Mouse (Mus musculus) left cerebral cortex, adult 8-10 months (tissue): ENCODE data around the gene Slc28a1. TPM values are rescaled to one million over a fixed set of nuclear protein-coding genes. Genes with fewer than 3 reads are reported as not detected.

Experiments used
- DNase-seq, 2 experiments: peaks; one replicate each; pipeline ENCODE4 v3.0.0; 2022; ENCODE audit warnings: low spot score in 2 of 2
- total RNA-seq, 4 experiments: library from RNA; stranded (reverse); gene quantifications; 2 replicates each; pipeline ENCODE4 v1.2.4; 2022

Slc28a1 gene
- under 1 TPM in 3 of 4 experiments, not detected in 1; 0.20 to 0.32 (median 0.26) TPM for total RNA-seq

DNA sequence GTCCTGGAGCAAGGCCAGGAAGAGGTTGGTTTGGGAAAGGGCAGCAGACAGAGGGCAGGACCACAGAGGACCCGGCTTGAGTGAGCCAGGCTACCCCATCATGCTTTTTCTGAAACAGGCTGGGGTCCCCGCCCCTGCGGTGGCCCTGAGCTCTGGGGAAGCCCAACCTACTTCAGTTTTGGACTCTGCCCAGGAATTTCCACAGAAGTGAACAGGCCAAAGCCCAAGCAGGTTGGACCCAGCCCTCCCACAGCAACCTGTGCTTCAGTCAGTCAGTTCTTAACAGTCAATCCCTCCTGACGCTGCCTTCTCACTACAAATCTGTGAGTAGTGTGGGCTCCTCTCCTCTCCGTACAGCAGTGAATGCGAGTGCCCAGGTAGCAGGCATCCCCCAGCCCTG is at the start of gene Slc28a1:
Gene Slc28a1, plus strand, starts transcription at position 245 of the 400 bp plus-strand sequence.
- DNase-seq, result no peak

- no peak for DNase-seq
Measured at GRCm38 (mm10) chr7:81066714-81067113, 47.9 kb upstream of the Slc28a1 start.

- DNase-seq, result no peak
Measured at GRCm38 (mm10) chr7:81072463-81072862, 42.1 kb upstream of the Slc28a1 start.

- DNase-seq, result no peak
Measured at GRCm38 (mm10) chr7:81073273-81073672, 41.3 kb upstream of the Slc28a1 start.

DNA sequence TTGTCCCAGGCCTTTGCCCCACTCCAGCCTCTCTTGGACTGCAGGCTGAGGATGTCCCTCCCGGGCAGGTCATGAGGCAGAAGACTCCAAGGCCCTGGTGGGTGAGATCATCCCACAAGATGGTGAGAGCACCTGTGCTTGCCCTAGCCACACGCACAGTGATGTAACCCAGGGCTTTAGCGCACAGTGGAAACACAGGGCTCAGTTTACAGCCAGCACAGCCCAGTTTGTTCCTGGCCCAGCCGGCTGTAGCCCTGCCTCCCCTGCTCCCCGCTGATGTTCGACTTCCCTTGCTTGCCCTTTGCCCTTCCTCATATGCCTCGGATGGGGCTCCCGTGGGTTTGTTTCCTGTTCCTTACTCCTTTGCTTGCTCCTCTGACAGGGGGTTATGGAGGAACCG is 40.1 kb upstream of the Slc28a1 start:
- no peak for DNase-seq

DNA sequence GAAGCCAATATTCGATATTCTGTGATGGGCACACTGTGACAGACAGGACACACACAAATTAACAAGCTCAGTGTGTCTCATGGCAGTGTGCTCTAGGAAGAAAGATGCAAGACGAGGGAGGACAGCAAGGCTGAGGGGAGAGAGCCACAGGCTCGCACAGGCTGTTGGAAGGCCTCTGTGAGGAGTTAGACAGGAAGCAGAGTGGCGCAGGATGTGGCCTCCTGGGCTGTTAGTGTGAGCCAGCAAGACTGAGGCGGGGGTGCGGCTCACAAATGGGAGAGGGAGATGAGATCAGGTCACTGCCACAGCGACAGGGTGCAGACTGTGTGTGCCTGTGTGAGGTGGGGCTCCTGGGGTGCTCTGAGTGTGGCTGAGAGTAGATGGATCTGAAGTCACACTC is 39.3 kb upstream of the Slc28a1 start:
- no peak for DNase-seq

DNA sequence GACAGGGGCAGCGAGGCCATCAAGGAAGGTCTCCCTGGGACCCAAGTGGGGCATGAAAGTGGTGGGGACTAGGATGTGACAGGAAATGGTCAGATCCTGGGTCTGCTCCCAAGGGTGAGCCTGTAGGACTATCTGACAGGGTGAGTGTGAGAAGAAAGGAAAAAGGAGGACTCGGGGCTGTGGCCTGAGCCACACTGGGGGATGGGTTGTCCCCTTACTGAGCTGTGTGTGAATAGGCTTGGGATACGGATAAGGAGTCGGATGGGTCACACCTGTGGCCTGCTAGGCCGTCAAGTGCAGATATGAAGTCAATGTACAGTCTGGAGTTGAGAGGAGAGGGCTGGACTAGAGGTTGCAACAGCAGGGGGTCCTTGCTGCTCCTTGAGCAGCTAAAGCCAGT is 38.9 kb upstream of the Slc28a1 start:
- no peak for DNase-seq

DNA sequence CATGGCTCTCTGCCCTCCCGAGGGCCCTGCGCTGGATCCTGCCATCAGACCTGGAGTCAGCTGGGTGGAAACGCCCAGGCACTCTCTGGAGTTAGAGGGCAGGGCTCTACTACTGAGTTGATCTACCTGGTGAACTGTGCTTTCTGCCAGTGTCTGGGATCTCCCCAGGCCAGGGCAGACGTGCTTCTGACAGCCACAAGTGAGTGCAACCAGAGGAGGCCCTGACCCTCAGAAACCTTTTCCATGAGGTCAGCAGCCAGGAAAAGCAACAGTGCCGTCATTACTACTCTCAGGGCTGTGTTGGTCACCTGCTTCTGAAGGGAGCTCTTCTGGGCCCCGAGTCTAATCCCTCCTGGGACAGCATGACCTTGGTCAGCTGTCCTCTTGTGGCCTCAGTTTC is 37.6 kb upstream of the Slc28a1 start:
- no peak for DNase-seq

- no peak for DNase-seq
Measured at GRCm38 (mm10) chr7:81078740-81079139, 35.9 kb upstream of the Slc28a1 start.

- no peak for DNase-seq
Measured at GRCm38 (mm10) chr7:81093420-81093965, 21.1 kb upstream of the Slc28a1 start.

DNA sequence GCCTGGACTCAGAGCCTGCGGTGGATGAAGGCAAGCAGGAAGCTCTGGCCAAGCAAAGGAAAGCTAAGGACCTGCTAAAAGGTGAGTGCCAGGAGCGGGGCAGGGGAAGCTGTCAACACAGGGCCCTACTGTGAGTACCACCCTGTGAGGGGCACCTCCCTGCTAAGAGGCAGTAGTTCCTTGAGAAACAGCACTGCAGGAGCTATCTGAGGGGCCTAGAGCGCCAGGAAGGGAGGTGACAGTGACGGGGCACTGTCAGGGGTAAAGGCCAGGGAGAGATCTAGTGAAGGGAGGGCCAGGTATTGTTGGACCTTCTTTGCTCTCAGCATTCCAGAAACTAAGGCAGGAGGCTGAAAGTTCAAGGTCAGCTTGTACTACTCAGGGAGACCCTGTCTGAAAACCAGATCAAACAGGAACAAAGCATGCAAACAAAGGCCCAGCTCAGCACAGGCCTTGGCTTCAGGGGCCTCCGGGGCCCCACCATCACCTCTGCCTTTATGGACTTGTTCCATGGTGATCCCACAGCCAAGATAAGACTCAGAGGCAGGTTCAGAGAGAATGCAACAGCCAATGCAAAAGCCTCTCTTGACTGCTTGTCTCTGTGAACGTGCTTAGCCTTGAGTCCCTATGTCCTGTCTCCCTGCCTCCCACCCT is 20.4 kb upstream of the Slc28a1 start:
- DNase-seq, result no peak

- DNase-seq, result no peak
Measured at GRCm38 (mm10) chr7:81100341-81100740, 14.3 kb upstream of the Slc28a1 start.

- no peak for DNase-seq
Measured at GRCm38 (mm10) chr7:81102854-81103253, 11.7 kb upstream of the Slc28a1 start.

DNA sequence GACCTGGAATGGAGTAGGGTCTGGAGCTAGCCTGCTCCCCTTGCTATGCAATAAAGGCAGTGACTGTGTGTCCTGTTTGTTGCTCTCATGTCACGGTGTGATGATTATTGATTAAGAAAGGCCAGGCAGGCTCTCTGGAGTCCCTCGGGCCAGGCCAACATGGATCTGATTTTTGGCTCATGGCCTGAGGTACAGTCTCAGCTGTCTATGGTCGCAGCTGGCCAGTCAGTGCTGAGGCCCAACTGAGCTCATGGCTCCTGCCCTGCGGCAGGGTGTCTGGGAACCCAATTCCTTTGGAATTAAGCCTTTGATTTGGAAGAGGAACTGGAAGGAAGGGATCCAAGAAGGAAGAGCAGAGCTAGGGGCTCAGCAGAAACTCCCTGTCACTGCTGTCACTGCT is 9.1 kb upstream of the Slc28a1 start:
- DNase-seq, result no peak

DNA sequence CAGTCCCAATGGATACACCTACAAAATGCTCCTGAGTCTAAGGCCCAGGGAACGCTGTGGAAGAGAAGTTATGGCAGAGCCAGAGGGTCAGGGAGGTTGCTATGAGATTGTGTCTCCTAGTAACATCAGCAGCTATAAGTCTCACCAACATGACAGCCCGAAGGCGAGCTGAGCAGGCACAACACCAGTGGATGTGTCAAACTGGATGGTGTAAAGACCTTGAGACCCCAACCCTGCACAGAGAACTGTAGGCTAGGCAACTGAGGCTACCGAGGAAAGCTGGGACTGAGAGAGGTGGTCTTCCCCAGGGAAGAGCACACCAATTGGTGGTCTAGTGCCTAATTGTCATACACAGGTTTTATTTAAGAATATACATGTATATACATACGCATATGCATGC is 6.4 kb upstream of the Slc28a1 start:
- DNase-seq, result no peak

DNA sequence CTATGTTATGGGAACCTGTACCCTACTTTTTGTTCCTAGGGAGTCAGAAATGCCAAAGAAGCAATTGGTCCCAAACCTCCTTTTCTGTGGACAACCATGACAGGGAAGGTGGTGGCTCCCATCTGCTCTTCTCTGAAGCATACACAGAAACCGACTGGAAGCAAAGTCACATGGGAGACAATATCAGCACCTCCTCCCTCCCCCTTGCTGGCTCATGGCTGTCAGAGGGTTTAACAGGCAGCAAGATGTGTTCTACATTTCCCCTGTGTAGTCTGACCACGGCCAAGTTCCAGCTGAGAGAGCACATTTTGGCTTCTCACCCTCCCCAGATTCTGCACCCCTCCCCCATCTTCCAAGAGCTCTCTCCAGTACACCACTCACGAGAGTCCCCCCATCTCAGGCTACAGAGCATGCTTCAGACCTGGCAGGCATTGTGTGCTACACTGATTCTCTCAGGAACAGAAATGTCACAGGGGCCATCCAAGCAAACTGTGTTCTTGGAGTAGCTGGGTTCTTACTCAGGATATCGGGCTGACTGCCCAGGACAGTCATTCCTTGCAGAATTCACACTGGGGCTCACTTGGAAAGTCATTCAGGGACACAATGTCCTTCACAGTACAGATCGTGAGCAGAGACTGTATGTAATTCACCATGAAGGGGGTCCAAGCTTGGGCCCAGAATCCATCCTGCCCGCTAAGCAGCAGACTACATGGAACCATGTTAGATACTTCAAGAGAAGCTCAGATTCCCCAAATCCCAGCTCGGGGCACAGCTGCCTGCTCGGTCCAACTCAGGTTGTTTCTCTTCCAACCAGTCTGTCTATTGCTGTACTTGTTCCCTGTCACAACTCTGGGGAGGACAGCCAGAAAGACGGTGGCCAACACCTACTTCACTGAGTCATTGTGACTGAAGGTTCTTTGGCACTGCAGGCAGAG is 4.6 kb upstream of the Slc28a1 start:
- no peak for DNase-seq

- DNase-seq, result no peak
Measured at GRCm38 (mm10) chr7:81110791-81111190, 3.8 kb upstream of the Slc28a1 start.

GRCm38 (mm10) chr7:81111729-81112128 is 2.9 kb upstream of the Slc28a1 start:
- no peak for DNase-seq

GRCm38 (mm10) chr7:81112686-81113360 is 1.8 kb upstream of the Slc28a1 start:
- no peak for DNase-seq

GRCm38 (mm10) chr7:81121099-81121498 is 6.5 kb downstream of the Slc28a1 start:
- DNase-seq, result no peak

GRCm38 (mm10) chr7:81122808-81123207 is 8.2 kb downstream of the Slc28a1 start:
- DNase-seq, result no peak

DNA sequence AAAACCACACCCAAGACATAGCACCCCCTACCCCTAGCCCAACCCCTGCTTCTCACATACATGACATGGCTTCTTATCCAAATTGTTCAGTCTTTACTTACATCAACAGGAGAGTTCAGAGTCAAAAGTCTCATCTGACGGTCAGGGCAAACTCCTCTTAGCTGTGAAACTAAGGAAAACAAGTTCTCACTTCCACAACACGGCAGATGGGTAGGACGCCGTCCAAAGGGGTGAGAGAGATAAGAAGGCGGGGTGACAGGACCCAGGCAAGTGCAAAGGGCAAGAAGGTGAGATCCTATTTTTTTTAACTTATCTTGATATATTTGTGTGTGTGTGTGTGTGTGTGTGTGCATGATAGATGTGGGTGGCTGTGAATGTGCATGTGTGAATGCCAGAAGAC is 9.0 kb downstream of the Slc28a1 start:
- DNase-seq, result no peak
